In the genomic region with DNA sequence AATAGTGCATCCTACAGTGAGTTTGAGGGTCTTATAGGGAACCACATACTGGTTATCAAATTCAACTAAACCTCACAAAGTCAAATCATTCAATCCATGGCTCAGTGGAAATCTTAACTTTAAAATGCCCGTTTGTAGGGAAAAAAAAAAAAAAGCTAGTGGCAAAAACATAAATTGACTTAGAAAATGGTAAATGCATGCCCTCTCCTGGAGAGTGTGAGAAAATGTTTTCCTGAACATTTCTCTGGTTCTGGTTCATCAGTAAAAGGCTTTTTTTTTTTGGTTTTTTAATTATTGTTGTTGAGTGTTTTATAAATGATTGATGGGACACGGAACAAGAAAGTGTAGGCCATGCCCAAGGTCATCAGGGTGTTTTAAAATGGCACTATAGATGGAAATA, we compare ENCODE assay signal across 29 mouse cellular contexts. TPM values are rescaled to one million over a fixed set of nuclear protein-coding genes. Genes with fewer than 3 reads are reported as not detected.
DNase-seq lines count a peak whose midpoint lies in the region; ATAC-seq and TF ChIP-seq lines count a peak whose summit lies in the region.
"Had no signal": no experiment of that assay in that cellular context is flagged by ENCODE, and none has a peak within 500 bp of the region (broad histone marks: within the 10 kb centered on the region; RNA-seq: fewer than 3 reads in every experiment).

No protein-coding gene starts in this region.

- H3K9ac ChIP-seq in heart, adult 2 months (ENCODE audit: low read depth, low read length) = no peak overlapping the region
- H3K9ac ChIP-seq in liver, postnatal 0 days (replicated peaks) = no peak overlapping the region
- no peak overlapping the region for H3K9ac ChIP-seq in liver, embryonic 12.5 days
- no peak overlapping the region for H3K9ac ChIP-seq in stomach, postnatal 0 days (ENCODE audit: low read length)
- H3K9ac ChIP-seq: embryonic facial prominence, embryonic 15.5 days; hindbrain, embryonic 15.5 days; intestine, embryonic 15.5 days; kidney, embryonic 15.5 days had no signal

- TF ChIP-seq CTCF in heart, adult 2 months (IDR thresholded peaks at IDR 0.05) = peak; percentile 50
- 0 out of 2 replicates have a peak, but pooled peaks have one; percentile 14 for TF ChIP-seq CTCF in liver, postnatal 0 days (IDR thresholded peaks at IDR 0.05; ENCODE audit: low read depth)
- peak; percentile 46 for TF ChIP-seq CTCF in stomach, postnatal 0 days (IDR thresholded peaks at IDR 0.05; ENCODE audit: low read depth)

- DNase-seq in heart, adult 2 months = no peak
- DNase-seq in heart, adult 9 months (ENCODE audit: low spot score in 2 of 2) = no peak
- no peak for DNase-seq in liver, postnatal 0 days
- peak; percentile 1 for DNase-seq in 416B (ENCODE audit: low read depth)
- no peak for DNase-seq in stomach, postnatal 0 days (ENCODE audit: low spot score)
- no peak for DNase-seq in cerebellum, postnatal 4 days (ENCODE audit: low spot score in 2 of 2)
- DNase-seq: adrenal gland, postnatal 14 days; cerebellum, adult 8-10 months; cerebellum, postnatal 36 days; heart, postnatal 4 days; kidney, postnatal 4 days; layer of hippocampus, adult 9-11 months; lung, adult 2 months; lung, postnatal 36 days had no signal

- ATAC-seq in liver, postnatal 0 days = no peak
- ATAC-seq in liver, embryonic 12.5 days = no peak
- no peak for ATAC-seq in stomach, postnatal 0 days (ENCODE audit: low FRiP score, low TSS enrichment)
- ATAC-seq: intestine, embryonic 15.5 days had no signal

- intact Hi-C loops in heart, adult 2 months (cut with DNase I) = loop anchor here (5.0 to 10.0 kb wide), 2 partner anchors 50 to 52 kb away; no protein-coding TSS in a partner anchor

- 18% methylated on average over 2 of the region's 2 CpGs for WGBS in heart, adult 2 months
- 26% methylated on average over 2 of the region's 2 CpGs for WGBS in liver, postnatal 0 days (ENCODE audit: insufficient replicate concordance)
- 39% methylated on average over 2 of the region's 2 CpGs for WGBS in liver, embryonic 12.5 days (ENCODE audit: insufficient replicate concordance)
- WGBS in stomach, postnatal 0 days = 41% methylated on average over 2 of the region's 2 CpGs

- no peak for TF ChIP-seq EP300 in heart, adult 2 months (IDR thresholded peaks at IDR 0.05; ENCODE audit: insufficient read depth, low read depth, low read length)
- TF ChIP-seq EP300 in liver, postnatal 0 days (IDR thresholded peaks at IDR 0.05; ENCODE audit: low read depth) = no peak
- TF ChIP-seq EP300 in stomach, postnatal 0 days (optimal IDR thresholded peaks at IDR 0.05) = no peak

- H3K9me3 ChIP-seq in liver, postnatal 0 days (ENCODE audit: low read length) = no peaks in the 10 kb centered on the region
- no peaks in the 10 kb centered on the region for H3K9me3 ChIP-seq in liver, embryonic 12.5 days (replicated peaks)
- no peaks in the 10 kb centered on the region for H3K9me3 ChIP-seq in stomach, postnatal 0 days (ENCODE audit: control insufficient read depth, low read length)
- H3K9me3 ChIP-seq: embryonic facial prominence, embryonic 15.5 days; heart, embryonic 10.5 days; hindbrain, embryonic 15.5 days; intestine, embryonic 15.5 days; kidney, embryonic 15.5 days had no signal

- H3K27me3 ChIP-seq in heart, adult 2 months (ENCODE audit: control insufficient read depth, insufficient read depth, low read length) = no peaks in the 10 kb centered on the region
- H3K27me3 ChIP-seq in liver, postnatal 0 days (ENCODE audit: insufficient read depth, low read length) = no peaks in the 10 kb centered on the region
- H3K27me3 ChIP-seq in liver, embryonic 12.5 days (replicated peaks) = no peaks in the 10 kb centered on the region
- no peaks in the 10 kb centered on the region for H3K27me3 ChIP-seq in stomach, postnatal 0 days (ENCODE audit: control insufficient read depth, insufficient read depth, low read length)
- H3K27me3 ChIP-seq: hindbrain, embryonic 15.5 days; intestine, embryonic 15.5 days had no signal

- H3K4me3 ChIP-seq in heart, adult 2 months = no peak overlapping the region
- H3K4me3 ChIP-seq in liver, postnatal 0 days (ENCODE audit: low read depth, low read length) = no peak overlapping the region
- H3K4me3 ChIP-seq in liver, embryonic 12.5 days = no peak overlapping the region
- no peak overlapping the region for H3K4me3 ChIP-seq in stomach, postnatal 0 days (ENCODE audit: low read depth, low read length)
- H3K4me3 ChIP-seq: embryonic facial prominence, embryonic 15.5 days; heart, embryonic 10.5 days; hindbrain, embryonic 15.5 days; intestine, embryonic 15.5 days; kidney, embryonic 15.5 days had no signal

- no peaks in the 10 kb centered on the region for H3K36me3 ChIP-seq in heart, adult 2 months (ENCODE audit: control insufficient read depth, insufficient read depth, low read length)
- no peaks in the 10 kb centered on the region for H3K36me3 ChIP-seq in liver, postnatal 0 days (replicated peaks; ENCODE audit: insufficient read depth, low read length)
- no peaks in the 10 kb centered on the region for H3K36me3 ChIP-seq in liver, embryonic 12.5 days
- H3K36me3 ChIP-seq in stomach, postnatal 0 days (ENCODE audit: control insufficient read depth, insufficient read depth, low read length) = no peaks in the 10 kb centered on the region
- H3K36me3 ChIP-seq: embryonic facial prominence, embryonic 15.5 days; heart, embryonic 10.5 days; hindbrain, embryonic 15.5 days; intestine, embryonic 15.5 days; kidney, embryonic 15.5 days had no signal

- no peak overlapping the region for H3K4me2 ChIP-seq in liver, postnatal 0 days (ENCODE audit: low read depth, low read length)
- H3K4me2 ChIP-seq in liver, embryonic 12.5 days = no peak overlapping the region
- no peak overlapping the region for H3K4me2 ChIP-seq in stomach, postnatal 0 days (replicated peaks; ENCODE audit: low read depth)
- H3K4me2 ChIP-seq: embryonic facial prominence, embryonic 15.5 days; hindbrain, embryonic 15.5 days; intestine, embryonic 15.5 days; kidney, embryonic 15.5 days had no signal

- H3K27ac ChIP-seq in heart, adult 2 months = no peak overlapping the region
- no peak overlapping the region for H3K27ac ChIP-seq in liver, postnatal 0 days (ENCODE audit: low read depth)
- H3K27ac ChIP-seq in liver, embryonic 12.5 days = no peak overlapping the region
- H3K27ac ChIP-seq in stomach, postnatal 0 days (replicated peaks) = no peak overlapping the region
- H3K27ac ChIP-seq: embryonic facial prominence, embryonic 15.5 days; heart, embryonic 10.5 days; hindbrain, embryonic 15.5 days; intestine, embryonic 15.5 days; kidney, embryonic 15.5 days had no signal

- no peaks in the 10 kb centered on the region for H3K79me2 ChIP-seq in heart, adult 2 months (replicated peaks; ENCODE audit: control insufficient read depth, insufficient read depth, low read length)

- no peak for TF ChIP-seq POLR2A in heart, adult 2 months (IDR thresholded peaks at IDR 0.05; ENCODE audit: insufficient read depth, low read depth, low read length)

- no peaks in the 10 kb centered on the region for H3K4me1 ChIP-seq in heart, adult 2 months (ENCODE audit: control insufficient read depth, insufficient read depth, low read length)
- H3K4me1 ChIP-seq in liver, postnatal 0 days (ENCODE audit: insufficient read depth) = no peaks in the 10 kb centered on the region
- H3K4me1 ChIP-seq in liver, embryonic 12.5 days = no peaks in the 10 kb centered on the region
- H3K4me1 ChIP-seq in stomach, postnatal 0 days (replicated peaks; ENCODE audit: control insufficient read depth, insufficient read depth) = no peaks in the 10 kb centered on the region
- H3K4me1 ChIP-seq: embryonic facial prominence, embryonic 15.5 days; heart, embryonic 10.5 days; hindbrain, embryonic 15.5 days; intestine, embryonic 15.5 days; kidney, embryonic 15.5 days had no signal

RNA-seq across cellular contexts. Expression of a gene that starts 10.8 kb away (rescaled TPM):
- total RNA-seq in heart, adult 2 months (2021) = not detected
- not detected in 2 replicates for polyA plus RNA-seq in heart, adult 2 months (2012; rRNA removed)
- not detected in 2 replicates for polyA plus RNA-seq in liver, postnatal 0 days (2015; fragmentation: Nextera tagmentation; extraction: Ambion mirVana)
- polyA plus RNA-seq in liver, embryonic 12.5 days (2016; fragmentation: Nextera tagmentation; extraction: Ambion mirVana) = not detected in 2 replicates
- polyA plus RNA-seq in stomach, postnatal 0 days (2015; fragmentation: Nextera tagmentation; extraction: Ambion mirVana) = 0.07 TPM in 1 of 2 replicates, not detected in the other
- total RNA-seq: adrenal gland, postnatal 14 days; gastrocnemius, postnatal 4 days; heart, postnatal 4 days; liver, adult 2 months; megakaryocyte-erythroid progenitor cell, adult 5-6 weeks; neutrophil, adult 5-6 weeks had no signal
- polyA plus RNA-seq: brain, embryonic 14.5 days; C2C12; embryonic facial prominence, embryonic 15.5 days; heart, embryonic 10.5 days; hindbrain, embryonic 15.5 days; intestine, embryonic 15.5 days; kidney, embryonic 15.5 days; liver, adult 2 months; lung, adult 2 months; thymus, postnatal 0 days had no signal

RNA-seq across cellular contexts. Expression of a gene that starts 20.7 kb away (rescaled TPM):
- total RNA-seq in heart, adult 2 months (2021) = not detected
- not detected in 2 replicates for polyA plus RNA-seq in heart, adult 2 months (2012; rRNA removed)
- not detected in 2 replicates for polyA plus RNA-seq in liver, postnatal 0 days (2015; fragmentation: Nextera tagmentation; extraction: Ambion mirVana)
- polyA plus RNA-seq in liver, embryonic 12.5 days (2016; fragmentation: Nextera tagmentation; extraction: Ambion mirVana) = not detected in 2 replicates
- not detected in 2 replicates for polyA plus RNA-seq in stomach, postnatal 0 days (2015; fragmentation: Nextera tagmentation; extraction: Ambion mirVana)
- total RNA-seq: adrenal gland, postnatal 14 days; gastrocnemius, postnatal 4 days; heart, postnatal 4 days; liver, adult 2 months; megakaryocyte-erythroid progenitor cell, adult 5-6 weeks; neutrophil, adult 5-6 weeks had no signal
- polyA plus RNA-seq: brain, embryonic 14.5 days; C2C12; heart, embryonic 10.5 days; hindbrain, embryonic 15.5 days; kidney, embryonic 15.5 days; limb, embryonic 11.5 days; liver, adult 2 months; lung, adult 2 months; stomach, embryonic 16.5 days had no signal

RNA-seq across cellular contexts. Expression of a gene that starts 38.2 kb away (rescaled TPM):
- total RNA-seq in heart, adult 2 months (2021) = 1 to 10 TPM; 4.9 to 6.5 TPM
- polyA plus RNA-seq in heart, adult 2 months (2012; rRNA removed) = 1.8 and 3.0 TPM in 2 replicates
- polyA plus RNA-seq in liver, postnatal 0 days (2015; fragmentation: Nextera tagmentation; extraction: Ambion mirVana) = 2.6 and 2.8 TPM in 2 replicates
- 4.2 and 5.0 TPM in 2 replicates for polyA plus RNA-seq in liver, embryonic 12.5 days (2016; fragmentation: Nextera tagmentation; extraction: Ambion mirVana)
- 6.5 TPM in 2 replicates for polyA plus RNA-seq in stomach, postnatal 0 days (2015; fragmentation: Nextera tagmentation; extraction: Ambion mirVana)

RNA-seq across cellular contexts. Expression of a gene that starts 38.2 kb away (rescaled TPM):
- total RNA-seq in heart, adult 2 months (2021) = 10 to 100 TPM; 18.3 to 25.0 TPM
- polyA plus RNA-seq in heart, adult 2 months (2012; rRNA removed) = 7.9 and 11.6 TPM in 2 replicates
- 3.2 and 4.1 TPM in 2 replicates for polyA plus RNA-seq in liver, postnatal 0 days (2015; fragmentation: Nextera tagmentation; extraction: Ambion mirVana)
- polyA plus RNA-seq in liver, embryonic 12.5 days (2016; fragmentation: Nextera tagmentation; extraction: Ambion mirVana) = 14.4 and 15.5 TPM in 2 replicates
- 10.9 and 11.3 TPM in 2 replicates for polyA plus RNA-seq in stomach, postnatal 0 days (2015; fragmentation: Nextera tagmentation; extraction: Ambion mirVana)
